Mouse (Mus musculus) c-Kit-positive CD71-positive TER-119-negative erythroid progenitor cells, embryonic 14.5 days (primary cell): Measurements from ENCODE around the gene Ckap2l.

Experiments used
- DNase-seq: peaks from one replicate; pipeline ENCODE4 v3.0.0-alpha.2; 2013; ENCODE audit warnings: low read depth

The Ckap2l gene

GRCm38 (mm10) chr2:129233803-129234477, 63.1 kb downstream of the Ckap2l start:
- DNase-seq = peak; percentile 65

- DNase-seq = no peak
Observed at GRCm38 (mm10) chr2:129233218-129233617, 63.8 kb downstream of the Ckap2l start.

- DNase-seq = no peak
Observed at GRCm38 (mm10) chr2:129232484-129232883, 64.5 kb downstream of the Ckap2l start.

- DNase-seq = no peak
Observed at GRCm38 (mm10) chr2:129232023-129232422, 65.0 kb downstream of the Ckap2l start.

- no peak for DNase-seq
Observed at GRCm38 (mm10) chr2:129229316-129229715, 67.7 kb downstream of the Ckap2l start.

GRCm38 (mm10) chr2:129228571-129228970, 68.4 kb downstream of the Ckap2l start:
- DNase-seq = no peak

GRCm38 (mm10) chr2:129227709-129228108, 69.3 kb downstream of the Ckap2l start:
- DNase-seq = peak; percentile 81

- no peak for DNase-seq
Observed at GRCm38 (mm10) chr2:129227011-129227529, 69.9 kb downstream of the Ckap2l start.

GRCm38 (mm10) chr2:129226296-129226851, 70.6 kb downstream of the Ckap2l start:
- peak; percentile 87 for DNase-seq

GRCm38 (mm10) chr2:129225251-129225819, 71.7 kb downstream of the Ckap2l start:
- no peak for DNase-seq

- no peak for DNase-seq
Observed at GRCm38 (mm10) chr2:129224178-129224577, 72.8 kb downstream of the Ckap2l start.

- no peak for DNase-seq
Observed at GRCm38 (mm10) chr2:129221097-129221632, 75.8 kb downstream of the Ckap2l start.

GRCm38 (mm10) chr2:129218537-129219105, 78.4 kb downstream of the Ckap2l start:
- no peak for DNase-seq
